Mouse (Mus musculus): ENCODE measurements around the gene Rin3. TPM values are rescaled to one million over a fixed set of nuclear protein-coding genes. Genes with fewer than 3 reads are reported as not detected.

Gene Rin3
- polyA plus RNA-seq, 1 experiment from 2014 or later: 10.3 TPM

GRCm38 (mm10) chr12:102324156-102324885 is 41.5 kb downstream of the Rin3 start:
- Histone ChIP-seq H3K4me1 (peaks cover 18% of the 10 kb centered on the region), H3K27me3 (replicated peaks) (no peaks in the 10 kb centered on the region), H3K4me3 (no peak overlapping the region), H3K9ac (no peak overlapping the region), H3K36me3 (peaks cover 24% of the 10 kb centered on the region), H3K4me2 (no peak overlapping the region), H3K9me3 (replicated peaks) (no peaks in the 10 kb centered on the region), H3K27ac (no peak overlapping the region)
- WGBS (ENCODE audit: insufficient replicate concordance): 58% methylated on average over 6 of the region's 6 CpGs
- no peak for ATAC-seq

- no peak for ATAC-seq
- Histone ChIP-seq H3K27me3 (replicated peaks) (no peaks in the 10 kb centered on the region), H3K4me1 (peaks cover 13% of the 10 kb centered on the region), H3K9ac (no peak overlapping the region), H3K27ac (no peak overlapping the region), H3K4me2 (no peak overlapping the region), H3K4me3 (no peak overlapping the region), H3K36me3 (peaks cover 26% of the 10 kb centered on the region), H3K9me3 (replicated peaks) (no peaks in the 10 kb centered on the region)
- WGBS (ENCODE audit: insufficient replicate concordance): 75% methylated on average over 2 of the region's 2 CpGs
Observed at GRCm38 (mm10) chr12:102324886-102325220, 42.0 kb downstream of the Rin3 start.

GRCm38 (mm10) chr12:102326753-102327340 is 44.0 kb downstream of the Rin3 start:
- ATAC-seq: no peak
- Histone ChIP-seq H3K4me1 (0 out of 2 replicates have a peak, but pooled peaks cover 7% of the 10 kb centered on the region), H3K27ac (no peak overlapping the region), H3K9me3 (replicated peaks) (no peaks in the 10 kb centered on the region), H3K36me3 (peaks cover 26% of the 10 kb centered on the region), H3K9ac (no peak overlapping the region), H3K4me3 (no peak overlapping the region), H3K27me3 (replicated peaks) (no peaks in the 10 kb centered on the region), H3K4me2 (no peak overlapping the region)
- 71% methylated on average over 2 of the region's 2 CpGs for WGBS (ENCODE audit: insufficient replicate concordance)

- peaks cover 26% of the 10 kb centered on the region for H3K36me3 ChIP-seq
- H3K27ac ChIP-seq: no peak overlapping the region
- H3K9me3 ChIP-seq (replicated peaks): no peaks in the 10 kb centered on the region
- H3K9ac ChIP-seq: no peak overlapping the region
- ATAC-seq: no peak
- no peak overlapping the region for H3K4me3 ChIP-seq
- H3K27me3 ChIP-seq (replicated peaks): no peaks in the 10 kb centered on the region
- no peak overlapping the region for H3K4me2 ChIP-seq
- 70% methylated on average over 4 of the region's 4 CpGs for WGBS (ENCODE audit: insufficient replicate concordance)
- no peaks in the 10 kb centered on the region for H3K4me1 ChIP-seq
Observed at GRCm38 (mm10) chr12:102327525-102327924, 44.7 kb downstream of the Rin3 start.

- H3K27me3 ChIP-seq (replicated peaks): no peaks in the 10 kb centered on the region
- H3K4me2 ChIP-seq: no peak overlapping the region
- no peaks in the 10 kb centered on the region for H3K4me1 ChIP-seq
- ATAC-seq: no peak
- peaks cover 26% of the 10 kb centered on the region for H3K36me3 ChIP-seq
- WGBS (ENCODE audit: insufficient replicate concordance): 74% methylated on average over 4 of the region's 4 CpGs
- H3K4me3 ChIP-seq: no peak overlapping the region
- no peak overlapping the region for H3K27ac ChIP-seq
- no peaks in the 10 kb centered on the region for H3K9me3 ChIP-seq (replicated peaks)
- no peak overlapping the region for H3K9ac ChIP-seq
Observed at GRCm38 (mm10) chr12:102328090-102328489, 45.2 kb downstream of the Rin3 start.

GRCm38 (mm10) chr12:102330188-102330587 is 47.3 kb downstream of the Rin3 start:
- no peak overlapping the region for H3K4me2 ChIP-seq
- no peak for ATAC-seq
- no peak overlapping the region for H3K9ac ChIP-seq
- WGBS (ENCODE audit: insufficient replicate concordance): 72% methylated on average over 4 of the region's 4 CpGs
- no peaks in the 10 kb centered on the region for H3K27me3 ChIP-seq (replicated peaks)
- H3K36me3 ChIP-seq: peaks cover 26% of the 10 kb centered on the region
- no peak overlapping the region for H3K4me3 ChIP-seq
- H3K27ac ChIP-seq: no peak overlapping the region
- H3K9me3 ChIP-seq (replicated peaks): no peaks in the 10 kb centered on the region
- H3K4me1 ChIP-seq: no peaks in the 10 kb centered on the region

- Histone ChIP-seq H3K27me3 (replicated peaks) (no peaks in the 10 kb centered on the region), H3K27ac (no peak overlapping the region), H3K36me3 (peaks cover 24% of the 10 kb centered on the region), H3K9me3 (replicated peaks) (no peaks in the 10 kb centered on the region), H3K4me2 (no peak overlapping the region), H3K4me3 (no peak overlapping the region), H3K4me1 (no peaks in the 10 kb centered on the region), H3K9ac (no peak overlapping the region)
- ATAC-seq: no peak
Observed at GRCm38 (mm10) chr12:102330731-102331130, 47.9 kb downstream of the Rin3 start.

- Histone ChIP-seq H3K4me1 (no peaks in the 10 kb centered on the region), H3K36me3 (peaks cover 8% of the 10 kb centered on the region; the same call in 1 of the 2 replicates), H3K9me3 (replicated peaks) (no peaks in the 10 kb centered on the region), H3K4me2 (no peak overlapping the region), H3K9ac (no peak overlapping the region), H3K4me3 (no peak overlapping the region), H3K27ac (no peak overlapping the region), H3K27me3 (replicated peaks) (no peaks in the 10 kb centered on the region)
- ATAC-seq: no peak
- WGBS (ENCODE audit: insufficient replicate concordance): 84% methylated on average over 2 of the region's 2 CpGs
Observed at GRCm38 (mm10) chr12:102333101-102333500, 50.3 kb downstream of the Rin3 start.

- Histone ChIP-seq H3K36me3 (peaks cover 6% of the 10 kb centered on the region; the same call in 1 of the 2 replicates), H3K9me3 (replicated peaks) (no peaks in the 10 kb centered on the region), H3K9ac (no peak overlapping the region), H3K27me3 (replicated peaks) (no peaks in the 10 kb centered on the region), H3K4me3 (no peak overlapping the region), H3K4me1 (peaks cover 5% of the 10 kb centered on the region; the same call in 1 of the 2 replicates), H3K4me2 (no peak overlapping the region), H3K27ac (no peak overlapping the region)
- ATAC-seq: no peak
- WGBS (ENCODE audit: insufficient replicate concordance): 33% methylated on average over 2 of the region's 2 CpGs
Observed at GRCm38 (mm10) chr12:102339085-102339484, 56.2 kb downstream of the Rin3 start.

- WGBS (ENCODE audit: insufficient replicate concordance): 65% methylated on average over 6 of the region's 6 CpGs
- no peak for ATAC-seq
- Histone ChIP-seq H3K4me3 (no peak overlapping the region), H3K4me2 (no peak overlapping the region), H3K36me3 (peaks cover 6% of the 10 kb centered on the region; the same call in 1 of the 2 replicates), H3K27me3 (replicated peaks) (no peaks in the 10 kb centered on the region), H3K9me3 (replicated peaks) (no peaks in the 10 kb centered on the region), H3K4me1 (peaks cover 5% of the 10 kb centered on the region; the same call in 1 of the 2 replicates), H3K27ac (no peak overlapping the region), H3K9ac (no peak overlapping the region)
Observed at GRCm38 (mm10) chr12:102340471-102340870, 57.6 kb downstream of the Rin3 start.

- Histone ChIP-seq H3K27ac (no peak overlapping the region), H3K36me3 (peaks cover 6% of the 10 kb centered on the region; the same call in 1 of the 2 replicates), H3K4me2 (no peak overlapping the region), H3K9ac (no peak overlapping the region), H3K9me3 (replicated peaks) (no peaks in the 10 kb centered on the region), H3K4me3 (no peak overlapping the region), H3K27me3 (replicated peaks) (no peaks in the 10 kb centered on the region), H3K4me1 (peaks cover 5% of the 10 kb centered on the region; the same call in 1 of the 2 replicates)
- ATAC-seq: no peak
- WGBS (ENCODE audit: insufficient replicate concordance): 58% methylated on average over 2 of the region's 2 CpGs
Observed at GRCm38 (mm10) chr12:102342147-102342546, 59.3 kb downstream of the Rin3 start.

- Histone ChIP-seq H3K36me3 (peaks cover 6% of the 10 kb centered on the region; the same call in 1 of the 2 replicates), H3K9ac (no peak overlapping the region), H3K9me3 (replicated peaks) (no peaks in the 10 kb centered on the region), H3K4me2 (no peak overlapping the region), H3K27me3 (replicated peaks) (no peaks in the 10 kb centered on the region), H3K4me1 (peaks cover 5% of the 10 kb centered on the region; the same call in 1 of the 2 replicates), H3K27ac (no peak overlapping the region), H3K4me3 (no peak overlapping the region)
- 60% methylated on average over 3 of the region's 3 CpGs for WGBS (ENCODE audit: insufficient replicate concordance)
- ATAC-seq: no peak
Observed at GRCm38 (mm10) chr12:102342602-102343001, 59.8 kb downstream of the Rin3 start.
